Mouse (Mus musculus): ENCODE measurements around the gene Pik3c2a. TPM values are rescaled to one million over a fixed set of nuclear protein-coding genes. Genes with fewer than 3 reads are reported as not detected.

Pik3c2a gene
- polyA plus RNA-seq, 1 experiment from 2014 or later: 35.5 TPM

DNA sequence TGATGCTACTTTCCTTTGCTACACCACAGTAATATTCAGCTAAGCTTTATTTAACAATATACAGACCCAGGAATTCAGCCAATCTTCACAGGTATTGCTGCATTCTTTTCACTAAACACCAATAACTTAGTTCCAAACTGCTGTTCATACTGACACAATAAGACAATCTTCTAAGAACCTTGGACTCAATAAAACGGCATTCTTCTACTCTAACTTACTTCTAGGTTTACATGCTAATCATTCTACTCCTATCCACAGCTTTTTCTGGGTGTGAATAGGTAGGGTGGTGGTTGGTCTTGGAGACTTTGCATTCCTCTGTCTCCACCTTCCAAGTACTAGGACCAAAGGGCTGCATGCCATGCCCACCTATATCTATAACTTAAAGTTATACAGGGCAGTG lies 69.0 kb downstream of the Pik3c2a start:
- 85% methylated on average over 1 of the region's 1 CpGs for WGBS
- H3K36me3 ChIP-seq (replicated peaks): peaks cover 74% of the 10 kb centered on the region

DNA sequence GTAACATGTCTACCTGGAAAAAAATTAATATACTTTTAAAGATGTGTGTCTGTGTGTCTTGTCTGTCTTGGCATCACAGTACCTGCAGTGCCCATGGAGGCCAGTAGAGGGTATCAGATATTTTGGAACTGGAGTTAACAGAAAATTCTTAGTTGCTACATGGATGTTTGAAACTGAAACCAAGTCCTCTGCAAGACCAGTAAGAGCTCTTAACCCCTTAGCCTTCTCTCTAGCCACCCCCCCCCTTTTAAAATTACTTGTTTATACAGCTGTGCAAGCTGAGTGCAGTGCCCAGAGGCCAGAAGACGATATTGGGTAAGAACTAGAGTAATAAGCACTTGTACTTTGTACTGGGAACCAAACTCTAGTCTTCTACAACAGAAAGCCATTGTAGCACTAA lies 107.0 kb downstream of the Pik3c2a start:
- H3K27me3 ChIP-seq (ENCODE audit: poor library complexity, severe bottlenecking): no peaks in the 10 kb centered on the region
- H3K27ac ChIP-seq: no peak overlapping the region
- no peaks in the 10 kb centered on the region for H3K9me3 ChIP-seq
- H3K4me1 ChIP-seq: peaks cover 27% of the 10 kb centered on the region
- WGBS: 68% methylated on average over 1 of the region's 1 CpGs
- peaks cover 63% of the 10 kb centered on the region for H3K36me3 ChIP-seq (replicated peaks)
- H3K4me3 ChIP-seq: no peak overlapping the region
- peak; percentile 46 for DNase-seq (ENCODE audit: extremely low spot score, low spot score)

More for the DNA sequence above, 69.0 kb downstream of the Pik3c2a start:
- no peaks in the 10 kb centered on the region for H3K27me3 ChIP-seq (ENCODE audit: poor library complexity, severe bottlenecking)
- H3K4me3 ChIP-seq: no peak overlapping the region
- no peak overlapping the region for H3K27ac ChIP-seq
- DNase-seq (ENCODE audit: extremely low spot score, low spot score): no peak
- no peaks in the 10 kb centered on the region for H3K9me3 ChIP-seq
- H3K4me1 ChIP-seq: no peaks in the 10 kb centered on the region

DNA sequence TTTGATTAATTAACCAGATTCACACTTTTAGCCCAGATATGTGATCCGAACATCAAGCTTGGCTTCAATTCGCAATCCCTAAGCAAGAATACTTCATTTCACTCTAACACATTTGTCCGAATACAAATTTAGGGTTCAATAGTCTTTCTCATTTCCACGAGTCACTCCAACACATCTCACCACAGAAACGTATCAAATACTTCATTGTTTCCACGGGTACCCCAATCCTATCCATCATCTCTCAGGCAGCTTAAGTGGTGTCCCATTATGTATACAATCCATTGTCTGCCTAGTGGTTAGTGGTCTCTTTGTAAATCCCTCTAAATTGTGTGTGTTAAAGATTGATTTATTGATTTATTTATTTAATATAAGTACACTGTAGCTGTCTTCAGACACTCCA lies 108.1 kb downstream of the Pik3c2a start:
- DNase-seq (ENCODE audit: extremely low spot score, low spot score): no peak
- 91% methylated on average over 6 of the region's 6 CpGs for WGBS
- peak overlapping the region; percentile 92 for H3K4me3 ChIP-seq
- H3K9me3 ChIP-seq: no peaks in the 10 kb centered on the region
- no peaks in the 10 kb centered on the region for H3K27me3 ChIP-seq (ENCODE audit: poor library complexity, severe bottlenecking)
- H3K27ac ChIP-seq: no peak overlapping the region
- peaks cover 27% of the 10 kb centered on the region for H3K4me1 ChIP-seq
- H3K36me3 ChIP-seq (replicated peaks): peaks cover 64% of the 10 kb centered on the region

- Histone ChIP-seq H3K4me1 (peaks cover 27% of the 10 kb centered on the region), H3K27ac (peak overlapping the region; percentile 98), H3K4me3 (peak overlapping the region; percentile 92), H3K27me3 (ENCODE audit: poor library complexity, severe bottlenecking) (no peaks in the 10 kb centered on the region), H3K9me3 (no peaks in the 10 kb centered on the region), H3K36me3 (replicated peaks) (peaks cover 64% of the 10 kb centered on the region)
- WGBS: 26% methylated on average over 8 of the region's 8 CpGs
- DNase-seq (ENCODE audit: extremely low spot score, low spot score): no peak
Measured at GRCm38 (mm10) chr7:116334669-116335038, 108.6 kb downstream of the Pik3c2a start.

DNA sequence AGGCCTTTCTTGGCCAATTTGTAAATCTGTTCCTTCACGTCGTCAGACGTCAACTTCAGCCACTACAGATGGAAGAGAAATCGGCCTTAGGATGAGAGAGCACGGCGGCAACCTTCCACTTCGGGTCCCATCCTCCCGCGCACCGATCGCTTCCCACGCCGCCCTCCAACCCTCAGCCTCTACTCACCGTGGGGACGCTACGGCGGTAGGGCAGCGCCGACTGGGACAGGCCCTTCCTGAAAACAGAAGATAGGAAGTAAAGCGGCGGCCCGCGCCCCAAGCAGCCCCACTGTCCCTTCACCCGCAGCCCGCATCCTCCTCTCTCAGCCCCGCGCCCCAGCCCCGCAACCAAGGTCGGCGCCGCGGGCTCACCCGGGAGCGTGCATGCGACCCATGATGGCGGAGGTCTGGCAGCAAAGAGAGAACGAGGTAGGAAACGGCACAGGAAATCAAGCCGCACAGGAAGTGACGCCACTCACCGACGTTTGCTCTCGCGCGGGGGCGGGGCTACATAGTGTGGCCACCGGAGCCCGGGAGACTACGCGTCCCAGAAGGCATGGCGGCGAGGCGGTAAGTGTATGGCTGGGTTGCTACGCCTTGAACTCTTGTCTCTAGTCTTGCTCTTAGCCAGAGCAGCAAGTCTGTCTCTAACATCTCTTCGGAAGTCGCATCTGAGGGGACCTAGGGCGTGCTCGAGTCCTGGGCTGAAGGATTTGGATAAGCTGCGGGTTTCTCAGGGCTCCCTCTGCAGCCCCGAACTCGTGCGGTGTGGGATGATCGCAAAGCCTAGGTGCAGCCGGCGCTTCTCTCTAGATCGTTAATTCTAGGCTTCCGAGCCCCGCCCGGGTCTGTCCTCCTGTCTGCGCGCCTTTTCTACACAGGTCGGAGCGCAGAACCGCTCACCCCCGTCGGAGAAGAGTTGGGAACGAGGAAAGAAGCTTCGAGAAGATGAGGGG lies 109.3 kb downstream of the Pik3c2a start, which contains the start of gene Rps13:
Gene Rps13, minus strand, starts transcription at position 483 of the 956 bp plus-strand sequence.
- H3K27me3 ChIP-seq (ENCODE audit: poor library complexity, severe bottlenecking): no peaks in the 10 kb centered on the region
- peak within 1 kb of the TSS; percentile 92 for H3K4me3 ChIP-seq
- DNase-seq (ENCODE audit: extremely low spot score, low spot score): peak; percentile 96
- H3K4me1 ChIP-seq: peaks cover 27% of the 10 kb centered on the region
- no peaks in the 10 kb centered on the region for H3K9me3 ChIP-seq
- peak within 1 kb of the TSS; percentile 98 for H3K27ac ChIP-seq
- WGBS: under 1% methylated on average over 78 of the region's 78 CpGs
- H3K36me3 ChIP-seq (replicated peaks): peaks cover 64% of the 10 kb centered on the region

DNA sequence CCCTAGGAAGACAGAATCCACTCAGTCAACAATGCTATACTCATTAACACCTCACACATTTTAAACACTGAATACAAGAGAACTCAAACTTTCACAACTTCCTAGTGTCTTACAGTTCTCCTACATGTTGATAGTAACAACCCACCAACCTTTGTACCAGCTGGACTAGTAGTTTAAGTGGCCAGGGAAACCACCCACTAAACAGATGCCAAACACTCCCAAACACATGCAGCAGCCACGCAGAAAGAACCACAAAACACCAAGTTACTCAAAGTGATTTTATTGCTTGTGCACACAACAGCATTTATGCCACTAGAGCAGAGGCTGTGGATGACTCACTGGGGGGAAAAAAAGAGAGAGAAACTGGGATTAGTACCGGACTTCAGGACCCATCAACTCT lies 112.0 kb downstream of the Pik3c2a start:
- no peak overlapping the region for H3K4me3 ChIP-seq
- peaks cover 66% of the 10 kb centered on the region for H3K36me3 ChIP-seq (replicated peaks)
- H3K9me3 ChIP-seq: no peaks in the 10 kb centered on the region
- no peaks in the 10 kb centered on the region for H3K27me3 ChIP-seq (ENCODE audit: poor library complexity, severe bottlenecking)
- H3K27ac ChIP-seq: no peak overlapping the region
- peaks cover 27% of the 10 kb centered on the region for H3K4me1 ChIP-seq
- WGBS: 96% methylated on average over 2 of the region's 2 CpGs
- no peak for DNase-seq (ENCODE audit: extremely low spot score, low spot score)

DNA sequence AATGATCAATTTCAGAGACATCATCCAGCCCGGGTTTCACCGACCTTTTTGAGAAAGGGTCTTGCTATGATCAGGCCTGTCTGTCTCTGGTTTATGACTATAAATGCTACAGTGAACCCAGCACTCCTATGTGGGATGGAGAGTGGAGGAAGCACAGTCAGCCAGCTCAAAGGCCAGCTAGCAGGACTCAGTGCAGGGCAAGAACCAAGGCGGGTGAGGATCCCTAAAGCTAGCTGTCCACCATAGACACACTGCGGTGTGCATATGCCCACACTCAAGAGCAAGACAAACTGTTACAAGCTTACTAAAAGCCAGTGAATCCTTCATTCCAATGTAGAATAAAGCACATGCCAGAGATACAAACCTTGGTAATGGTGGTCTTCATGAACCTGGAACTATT lies 113.4 kb downstream of the Pik3c2a start:
- Histone ChIP-seq H3K36me3 (replicated peaks) (peaks cover 59% of the 10 kb centered on the region), H3K4me3 (no peak overlapping the region), H3K4me1 (peaks cover 23% of the 10 kb centered on the region), H3K27me3 (ENCODE audit: poor library complexity, severe bottlenecking) (no peaks in the 10 kb centered on the region), H3K9me3 (no peaks in the 10 kb centered on the region), H3K27ac (no peak overlapping the region)
- no peak for DNase-seq (ENCODE audit: extremely low spot score, low spot score)
- 93% methylated on average over 4 of the region's 4 CpGs for WGBS

GRCm38 (mm10) chr7:116328777-116329176 lies 114.5 kb downstream of the Pik3c2a start:
- 83% methylated on average over 7 of the region's 7 CpGs for WGBS
- Histone ChIP-seq H3K27me3 (ENCODE audit: poor library complexity, severe bottlenecking) (no peaks in the 10 kb centered on the region), H3K36me3 (replicated peaks) (peaks cover 59% of the 10 kb centered on the region)

DNA sequence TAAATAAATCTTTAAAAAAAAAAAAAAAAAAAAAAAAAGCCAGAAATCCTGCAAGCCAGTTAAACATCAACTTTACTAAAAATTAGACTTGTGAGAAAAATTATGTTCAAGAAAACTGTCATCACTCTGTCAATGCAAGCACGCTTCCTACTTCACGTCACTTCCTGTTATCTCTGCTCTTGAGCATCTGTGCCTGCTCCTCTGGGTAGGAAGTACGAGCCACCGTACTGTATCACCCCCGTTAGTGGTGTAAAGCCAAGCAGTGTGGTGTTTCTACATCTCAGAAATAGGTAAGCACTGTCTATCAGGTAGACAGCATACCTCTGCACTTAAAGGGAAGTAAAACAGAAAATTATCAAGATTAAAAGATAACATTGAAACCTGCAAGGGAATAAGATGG lies 115.3 kb downstream of the Pik3c2a start:
- H3K27me3 ChIP-seq (ENCODE audit: poor library complexity, severe bottlenecking): no peaks in the 10 kb centered on the region
- 92% methylated on average over 5 of the region's 5 CpGs for WGBS
- H3K36me3 ChIP-seq (replicated peaks): peaks cover 57% of the 10 kb centered on the region
- no peak for DNase-seq (ENCODE audit: extremely low spot score, low spot score)
- peaks cover 18% of the 10 kb centered on the region for H3K4me1 ChIP-seq
- no peaks in the 10 kb centered on the region for H3K9me3 ChIP-seq
- no peak overlapping the region for H3K27ac ChIP-seq
- no peak overlapping the region for H3K4me3 ChIP-seq

More at GRCm38 (mm10) chr7:116328777-116329176, 114.5 kb downstream of the Pik3c2a start:
- no peaks in the 10 kb centered on the region for H3K9me3 ChIP-seq
- H3K27ac ChIP-seq: no peak overlapping the region
- no peak overlapping the region for H3K4me3 ChIP-seq
- DNase-seq (ENCODE audit: extremely low spot score, low spot score): no peak
- H3K4me1 ChIP-seq: peaks cover 17% of the 10 kb centered on the region

DNA sequence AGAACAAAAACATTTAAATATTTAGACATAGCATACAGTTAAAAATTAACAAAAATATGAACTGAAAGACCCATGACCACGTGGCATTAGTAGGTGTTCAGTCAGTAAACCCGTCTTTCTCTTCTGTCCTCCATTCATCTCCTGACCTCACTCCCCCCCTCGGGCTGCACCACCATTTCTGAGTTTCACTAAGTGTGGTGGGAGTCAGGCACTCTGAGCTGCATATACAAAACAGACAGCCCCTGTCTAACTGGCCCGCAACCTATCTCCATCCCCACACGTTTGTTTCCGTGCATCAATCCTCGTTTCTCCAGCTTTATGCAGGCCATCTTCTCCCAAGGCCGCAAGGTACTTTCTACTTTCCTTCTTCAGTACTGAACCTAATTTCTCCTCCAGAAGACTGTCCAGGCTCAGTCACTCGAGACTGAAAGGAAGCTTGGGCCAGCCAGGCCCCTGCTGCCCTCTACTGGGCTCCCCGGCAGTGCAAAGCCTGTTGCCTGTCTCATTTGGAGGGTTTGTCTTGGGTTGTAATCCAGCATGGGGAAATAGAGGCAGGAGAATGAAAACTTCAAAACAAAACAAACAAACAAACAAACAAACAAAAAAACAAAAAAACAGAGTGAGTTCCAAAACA lies 119.8 kb downstream of the Pik3c2a start:
- 35% methylated on average over 10 of the region's 10 CpGs for WGBS
- peaks cover 12% of the 10 kb centered on the region for H3K36me3 ChIP-seq (replicated peaks)

GRCm38 (mm10) chr7:116309456-116309855 lies 133.8 kb downstream of the Pik3c2a start:
- Histone ChIP-seq H3K36me3 (replicated peaks) (peaks cover 3% of the 10 kb centered on the region; the same call in 1 of the 2 replicates), H3K27me3 (ENCODE audit: poor library complexity, severe bottlenecking) (peaks cover 11% of the 10 kb centered on the region), H3K4me3 (peak overlapping the region; percentile 74), H3K27ac (peak overlapping the region; percentile 96), H3K4me1 (peaks cover 46% of the 10 kb centered on the region), H3K9me3 (no peaks in the 10 kb centered on the region)
- 16% methylated on average over 9 of the region's 9 CpGs for WGBS
- peak; percentile 41 for DNase-seq (ENCODE audit: extremely low spot score, low spot score)

More for the DNA sequence above, 119.8 kb downstream of the Pik3c2a start:
- 0 out of 2 replicates have a peak, but pooled peaks cover 4% of the 10 kb centered on the region for H3K4me1 ChIP-seq
- H3K4me3 ChIP-seq: no peak overlapping the region
- no peaks in the 10 kb centered on the region for H3K27me3 ChIP-seq (ENCODE audit: poor library complexity, severe bottlenecking)
- no peak overlapping the region for H3K27ac ChIP-seq
- peak; percentile 68 for DNase-seq (ENCODE audit: extremely low spot score, low spot score)
- no peaks in the 10 kb centered on the region for H3K9me3 ChIP-seq

DNA sequence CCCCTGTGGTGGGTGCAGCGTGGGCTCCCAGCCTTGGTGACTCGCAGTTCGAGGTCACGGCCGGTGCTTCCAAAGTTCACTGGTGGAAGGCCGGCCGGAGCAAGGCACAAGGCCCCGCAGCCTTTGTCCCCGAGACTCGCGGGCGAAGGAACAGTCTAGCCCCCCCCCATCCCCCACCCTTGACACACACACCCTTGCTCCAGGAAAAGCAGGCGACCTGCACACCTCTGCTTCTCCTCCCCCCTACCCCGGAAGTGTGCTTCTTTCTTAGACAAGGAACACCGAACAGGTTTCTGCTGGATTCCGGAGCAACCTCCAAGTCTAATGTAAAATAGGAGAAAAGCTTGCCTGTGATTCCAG lies 134.6 kb downstream of the Pik3c2a start:
- H3K27ac ChIP-seq: peak overlapping the region; percentile 96
- H3K4me1 ChIP-seq: peaks cover 46% of the 10 kb centered on the region
- no peak for DNase-seq (ENCODE audit: extremely low spot score, low spot score)
- H3K4me3 ChIP-seq: peak overlapping the region; percentile 74
- H3K27me3 ChIP-seq (ENCODE audit: poor library complexity, severe bottlenecking): peaks cover 11% of the 10 kb centered on the region
- H3K36me3 ChIP-seq (replicated peaks): peaks cover 11% of the 10 kb centered on the region
- 3% methylated on average over 16 of the region's 16 CpGs for WGBS
- H3K9me3 ChIP-seq: no peaks in the 10 kb centered on the region
